Mouse (Mus musculus) Patski (cell line): ENCODE data around the gene Polr3f. TPM values are rescaled to one million over a fixed set of nuclear protein-coding genes. Genes with fewer than 3 reads are reported as not detected.

Source experiments
- ATAC-seq: fragments of 100-300 bp; one replicate; pipeline ENCODE4 v1.8.0; 2021
- CTCF ChIA-PET: fragments of 350-600 bp; sonication (Branson Sonifier 250); formaldehyde crosslinking; loops from one replicate; lab custom pipeline; 2022; ENCODE audit warnings: inconsistent platforms; lab: Charles Lee
- POLR2A ChIA-PET: fragments of 350-600 bp; sonication (Branson Sonifier 250); formaldehyde crosslinking; loops from one replicate; lab custom pipeline; 2022; ENCODE audit warnings: antibody characterized with exemption, inconsistent platforms; lab: Charles Lee
- DNase-seq: peaks from one replicate; pipeline ENCODE4 v3.0.0-alpha.2; 2011; ENCODE audit warnings: low read depth, low spot score
- H3K27me3 ChIP-seq: fragments of 371-371 bp; one replicate; pipeline ENCODE4 v1.5.1; 2021
- CTCF ChIP-seq: fragments of 100-300 bp; IDR thresholded peaks from one replicate; pipeline ENCODE4 v1.5.1; 2021
- in situ Hi-C: fragments of 300-500 bp; cut with MboI; formaldehyde crosslinking; loops from 3 replicates; pipeline ENCODE4 v1.11.1; 2018; ENCODE audit warnings: low pct_unique_long_range_greater_than_20kb, mixed read lengths
- polyA plus RNA-seq: library from polyadenylated mRNA; unstranded; gene quantifications from one replicate; pipeline ENCODE4 v1.2.3, GENCODE M21; 2021

The Polr3f gene
- polyA plus RNA-seq, 1 experiment from 2014 or later: 19.8 TPM

DNA sequence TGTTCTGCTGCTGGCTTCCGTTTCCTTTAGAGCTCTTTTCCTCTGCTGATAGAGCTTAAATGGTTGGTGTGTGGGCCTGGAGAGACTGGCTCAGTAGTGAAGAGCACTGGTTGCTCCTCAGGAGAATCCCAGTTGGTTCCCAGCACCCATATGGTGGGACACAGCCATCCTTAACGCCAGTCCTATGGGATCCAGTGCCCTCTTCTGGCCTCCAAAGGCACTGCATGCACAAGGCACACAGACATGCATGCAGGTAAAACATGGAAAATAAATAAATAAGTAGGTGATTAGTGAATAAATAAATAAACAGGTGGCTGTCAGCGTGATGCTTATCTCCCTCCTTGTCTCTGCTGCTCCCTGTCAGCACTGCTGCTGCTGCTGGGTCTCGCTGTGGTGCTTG is 61.2 kb downstream of the Polr3f start:
- in situ Hi-C loops: loop anchor here (25.0 kb wide), 1 partner anchor 1324 kb away; the partner anchor contains the start of gene Naa20
- H3K27me3 ChIP-seq: no peaks in the 10 kb centered on the region
- ChIA-PET POLR2A (no interaction called here), CTCF (interaction anchor here (0.7 to 1.4 kb wide), 2 partner anchors 9 to 13 kb away, joined by 3 to 4 read pairs; no protein-coding TSS in a partner anchor)
- peak; percentile 54 for TF ChIP-seq CTCF
- DNase-seq (no peak), ATAC-seq (no peak)

Other genes starting within 250 kb of the Polr3f start
- gene Ovol2, start 195.6 kb upstream of the Polr3f start, polyA plus RNA-seq: not detected
- gene Kat14, start 158.7 kb upstream of the Polr3f start, polyA plus RNA-seq: 35.8 TPM
- gene Pet117, start 158.7 kb upstream of the Polr3f start, polyA plus RNA-seq: 0.24 TPM
- 3.6 TPM for gene Dzank1, start 304 bp upstream of the Polr3f start, polyA plus RNA-seq
- 65.2 TPM for gene Rbbp9, start 23.2 kb downstream of the Polr3f start, polyA plus RNA-seq
- 117 TPM for gene Sec23b, start 28.5 kb downstream of the Polr3f start, polyA plus RNA-seq
- 45.9 TPM for gene Smim26, start 66.3 kb downstream of the Polr3f start, polyA plus RNA-seq
- 45.8 TPM for gene Dtd1, start 72.2 kb downstream of the Polr3f start, polyA plus RNA-seq